Mouse (Mus musculus) frontal cortex, adult 2 months (tissue): ENCODE results near the gene Rxrb. TPM values are rescaled to one million over a fixed set of nuclear protein-coding genes. Genes with fewer than 3 reads are reported as not detected.
"Not testable (repeated sequence)": the region's sequence is repeated elsewhere in the genome, so short reads cannot be mapped to it uniquely, and the experiment has no call there.

Experiments used
- DNase-seq, 2 experiments: peaks; one replicate each; pipeline ENCODE4 v3.0.0; 2022; ENCODE audit warnings: low spot score in 1 of 2; ENCODE audit errors: extremely low spot score in 1 of 2
- polyA plus RNA-seq: library from polyadenylated mRNA; depleted of rRNA; stranded (reverse); fragments of >200 nt; gene quantifications from 2 replicates; pipeline ENCODE4 v1.2.3, GENCODE M21; 2012; rRNA removed

The Rxrb gene
- 69.5 and 79.4 TPM in 2 replicates for polyA plus RNA-seq

- peak; percentile 94 to 98 for DNase-seq
Observed at GRCm38 (mm10) chr17:34031465-34032173, at the start of gene Rxrb, which contains the start of gene Slc39a7. Gene Rxrb (plus strand): TSS chr17:34031812. Gene Slc39a7 (minus strand): TSS chr17:34031682.

GRCm38 (mm10) chr17:33982136-33982535, 49.5 kb upstream of the Rxrb start:
- DNase-seq, result peak in 1 of 2 experiments; percentile 68

GRCm38 (mm10) chr17:33991788-33992664, 39.6 kb upstream of the Rxrb start:
- DNase-seq, result peak in 1 of 2 experiments; percentile 73

GRCm38 (mm10) chr17:33994959-33995358, 36.7 kb upstream of the Rxrb start:
- DNase-seq, result no peak

- DNase-seq, result no peak
Observed at GRCm38 (mm10) chr17:33995651-33996050, 36.0 kb upstream of the Rxrb start.

GRCm38 (mm10) chr17:33997025-33997424, 34.6 kb upstream of the Rxrb start:
- not testable (repeated sequence) for DNase-seq

- not testable (repeated sequence) for DNase-seq
Observed at GRCm38 (mm10) chr17:33998697-33999096, 32.9 kb upstream of the Rxrb start.

- DNase-seq, result no peak
Observed at GRCm38 (mm10) chr17:33999341-34000149, 32.1 kb upstream of the Rxrb start.

GRCm38 (mm10) chr17:34000150-34000537, 31.5 kb upstream of the Rxrb start, which contains the start of gene H2-K1:
Gene H2-K1 (minus strand): TSS chr17:34000347.
- peak; percentile 56 to 73 for DNase-seq

GRCm38 (mm10) chr17:34000796-34001195, 30.8 kb upstream of the Rxrb start:
- not testable (repeated sequence) for DNase-seq

- peak in 1 of 2 experiments; percentile 52 for DNase-seq
Observed at GRCm38 (mm10) chr17:34003426-34003825, 28.2 kb upstream of the Rxrb start.

- DNase-seq, result no peak
Observed at GRCm38 (mm10) chr17:34006570-34006969, 25.0 kb upstream of the Rxrb start.

- no peak for DNase-seq
Observed at GRCm38 (mm10) chr17:34010156-34010555, 21.5 kb upstream of the Rxrb start.

GRCm38 (mm10) chr17:34013436-34013835, 18.2 kb upstream of the Rxrb start:
- DNase-seq, result no peak

- DNase-seq, result no peak
Observed at GRCm38 (mm10) chr17:34021539-34022413, 9.8 kb upstream of the Rxrb start.

- no peak for DNase-seq
Observed at GRCm38 (mm10) chr17:34022414-34022783, 9.2 kb upstream of the Rxrb start.

- DNase-seq, result no peak
Observed at GRCm38 (mm10) chr17:34022987-34023386, 8.6 kb upstream of the Rxrb start.

GRCm38 (mm10) chr17:34023678-34024077, 7.9 kb upstream of the Rxrb start:
- DNase-seq, result no peak

GRCm38 (mm10) chr17:34024317-34024821, 7.2 kb upstream of the Rxrb start, which contains the start of gene Ring1:
Gene Ring1 (minus strand): TSS chr17:34024680.
- peak in 1 of 2 experiments; percentile 88 for DNase-seq
